Mouse (Mus musculus) cerebellum, postnatal 14 days (tissue): ENCODE measurements around the gene Cd3g.
"Not testable (repeated sequence)": the region's sequence is repeated elsewhere in the genome, so short reads cannot be mapped to it uniquely, and the experiment has no call there.

Experiments
- DNase-seq, 2 experiments: peaks; one replicate each; pipeline ENCODE4 v3.0.0; 2021; ENCODE audit warnings: mixed read lengths in 2 of 2

Gene Cd3g

GRCm38 (mm10) chr9:44985721-44986161, 5.5 kb upstream of the Cd3g start:
- DNase-seq = no peak

- DNase-seq = no peak
Measured at GRCm38 (mm10) chr9:44983001-44983400, 2.8 kb upstream of the Cd3g start.

- DNase-seq = no peak
Measured at GRCm38 (mm10) chr9:44982531-44982930, 2.3 kb upstream of the Cd3g start.

GRCm38 (mm10) chr9:44982081-44982480, 1.9 kb upstream of the Cd3g start:
- no peak for DNase-seq

- DNase-seq = no peak
Measured at GRCm38 (mm10) chr9:44981676-44982075, 1.4 kb upstream of the Cd3g start, which contains the start of gene Cd3d. Gene Cd3d (plus strand): TSS chr9:44981786.

- no peak for DNase-seq
Measured at GRCm38 (mm10) chr9:44981104-44981503, 873 bp upstream of the Cd3g start.

- no peak for DNase-seq
Measured at GRCm38 (mm10) chr9:44979806-44980205, 425 bp downstream of the Cd3g start.

- no peak for DNase-seq
Measured at GRCm38 (mm10) chr9:44977813-44978212, 2.4 kb downstream of the Cd3g start.

- DNase-seq = no peak
Measured at GRCm38 (mm10) chr9:44969450-44969849, 10.8 kb downstream of the Cd3g start.

GRCm38 (mm10) chr9:44967763-44968162, 12.5 kb downstream of the Cd3g start:
- DNase-seq = not testable (repeated sequence)

- peak; percentile 87 to 90 for DNase-seq
Measured at GRCm38 (mm10) chr9:44966815-44967242, 13.4 kb downstream of the Cd3g start.

GRCm38 (mm10) chr9:44965833-44966466, 14.3 kb downstream of the Cd3g start:
- DNase-seq = no peak

GRCm38 (mm10) chr9:44965126-44965832, 15.0 kb downstream of the Cd3g start, which contains the start of gene Ube4a:
Gene Ube4a (minus strand): TSS chr9:44965600.
- peak; percentile 99 to 100 for DNase-seq

- DNase-seq = no peak
Measured at GRCm38 (mm10) chr9:44954432-44954831, 25.8 kb downstream of the Cd3g start.

GRCm38 (mm10) chr9:44947836-44948235, 32.4 kb downstream of the Cd3g start:
- DNase-seq = no peak

GRCm38 (mm10) chr9:44946185-44946695, 34.0 kb downstream of the Cd3g start:
- no peak for DNase-seq

GRCm38 (mm10) chr9:44942421-44942820, 37.8 kb downstream of the Cd3g start:
- DNase-seq = peak; percentile 62 to 80

- DNase-seq = peak in 1 of 2 experiments; percentile 21
Measured at GRCm38 (mm10) chr9:44941756-44942155, 38.5 kb downstream of the Cd3g start.

- DNase-seq = no peak
Measured at GRCm38 (mm10) chr9:44921543-44921942, 58.7 kb downstream of the Cd3g start.

- DNase-seq = no peak
Measured at GRCm38 (mm10) chr9:44921123-44921468, 59.1 kb downstream of the Cd3g start.

GRCm38 (mm10) chr9:44920374-44921122, 59.7 kb downstream of the Cd3g start, which contains the start of gene Atp5l:
Gene Atp5l (minus strand): TSS chr9:44920742.
- DNase-seq = peak; percentile 89 to 91

- no peak for DNase-seq
Measured at GRCm38 (mm10) chr9:44919606-44920005, 60.6 kb downstream of the Cd3g start.
